Mouse (Mus musculus) thymus, adult 18-20 months (tissue): ENCODE measurements around the gene Cd86.

Source experiments
- DNase-seq, 2 experiments: peaks; one replicate each; pipeline ENCODE4 v3.0.0; 2022; ENCODE audit warnings: mixed read lengths in 2 of 2

Cd86 gene

GRCm38 (mm10) chr16:36655199-36655598, 10.7 kb downstream of the Cd86 start:
- DNase-seq = no peak

DNA sequence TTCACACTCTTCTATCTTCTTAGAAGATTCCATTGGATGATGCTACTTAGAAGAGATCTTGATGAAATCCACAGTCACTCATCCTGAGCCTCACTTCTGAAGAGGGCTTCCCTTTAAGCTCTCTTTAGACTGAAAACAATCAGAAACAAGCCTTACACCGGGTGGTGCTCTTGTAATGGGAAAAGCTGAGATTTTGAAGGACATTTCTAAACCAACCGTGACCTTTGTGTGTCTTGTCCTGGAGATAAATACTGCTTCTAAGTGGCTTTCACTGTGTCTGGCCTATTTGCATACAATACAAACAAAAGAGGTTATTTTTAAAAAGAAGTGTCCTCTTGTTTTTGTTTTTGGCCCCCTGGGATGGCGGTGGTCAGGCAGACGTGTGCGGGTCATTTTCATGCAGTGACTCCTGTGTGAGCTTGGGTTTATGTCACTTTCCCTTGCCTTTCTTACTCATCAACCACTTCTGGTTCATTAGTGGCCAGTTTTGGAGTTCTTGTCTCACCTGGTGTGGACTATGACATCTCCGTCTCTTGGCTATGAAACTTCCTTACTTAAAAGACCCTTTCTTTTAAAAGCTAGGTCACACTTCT, 14.6 kb downstream of the Cd86 start:
- DNase-seq = no peak

GRCm38 (mm10) chr16:36650511-36650910, 15.4 kb downstream of the Cd86 start:
- no peak for DNase-seq

- DNase-seq = no peak
Observed at GRCm38 (mm10) chr16:36649304-36649703, 16.6 kb downstream of the Cd86 start.

DNA sequence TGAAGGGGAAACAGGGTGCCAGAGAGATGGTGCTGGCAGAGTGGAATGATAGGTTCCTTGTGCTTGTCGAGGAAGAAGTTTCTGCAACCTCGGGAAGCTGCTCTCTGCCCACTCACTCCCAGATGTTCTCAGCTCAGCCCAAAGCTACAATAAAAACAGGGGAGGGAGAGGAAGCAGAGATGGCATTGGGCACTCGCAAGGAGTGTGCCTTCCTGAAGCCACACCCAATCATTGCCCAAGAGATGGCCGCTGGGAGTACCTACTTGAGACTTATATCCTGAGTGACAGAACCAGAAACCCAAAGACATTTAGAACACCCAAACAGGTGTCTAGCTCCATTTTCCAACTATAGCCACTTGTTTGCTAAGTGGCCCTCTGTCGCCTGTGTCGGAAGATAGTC, 20.8 kb downstream of the Cd86 start:
- no peak for DNase-seq

DNA sequence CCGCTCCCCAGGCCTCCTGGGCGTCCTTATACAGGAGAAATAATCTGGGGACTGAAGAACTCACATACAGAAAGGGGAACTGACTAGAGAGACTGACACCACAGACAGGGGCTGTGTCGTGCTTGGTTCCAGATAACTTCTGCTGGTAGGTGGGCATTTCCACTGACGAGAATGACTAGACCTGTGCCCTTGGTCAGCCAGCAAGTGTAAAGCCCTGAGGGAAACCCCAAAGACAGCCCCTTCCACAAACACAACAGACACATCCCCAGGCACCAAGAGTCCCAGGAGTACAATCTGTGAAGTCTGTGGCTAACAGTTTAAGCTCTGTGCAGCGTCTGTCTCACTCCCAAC, 23.2 kb downstream of the Cd86 start:
- no peak for DNase-seq

- DNase-seq = no peak
Observed at GRCm38 (mm10) chr16:36641830-36642695, 23.8 kb downstream of the Cd86 start.

- DNase-seq = no peak
Observed at GRCm38 (mm10) chr16:36640993-36641392, 24.9 kb downstream of the Cd86 start.

DNA sequence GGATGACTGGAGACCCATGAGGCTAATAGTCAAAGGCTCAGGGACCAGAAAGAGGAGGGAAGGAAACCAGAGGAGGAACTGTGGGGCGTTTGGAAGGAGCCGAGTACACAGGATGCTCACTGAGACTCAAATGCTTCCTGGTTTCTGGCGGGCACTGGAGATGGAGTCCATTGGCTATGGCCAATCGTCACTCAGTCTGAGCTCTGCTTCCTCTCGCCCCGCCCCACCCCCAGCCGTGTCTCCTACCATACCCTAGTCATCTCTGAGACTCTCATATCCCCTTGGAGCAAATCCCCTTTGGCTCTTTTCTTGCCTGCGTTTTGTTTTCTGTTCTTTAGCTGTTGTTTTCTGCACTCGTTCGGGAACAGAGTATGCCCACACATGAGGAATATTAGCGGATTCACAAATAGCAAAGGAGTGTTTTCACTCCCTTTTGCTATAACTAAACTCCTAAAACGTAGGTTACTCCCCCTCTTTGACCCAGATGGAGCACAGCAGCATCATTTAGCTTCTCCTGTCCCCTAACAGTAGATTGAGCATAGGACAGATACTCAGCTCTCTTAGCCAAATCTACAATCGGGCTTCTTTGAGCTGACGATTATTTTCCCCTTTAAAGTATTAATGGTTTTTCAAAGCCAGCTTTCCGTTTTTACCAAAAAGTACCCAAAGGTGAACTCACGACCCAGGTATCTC, 25.9 kb downstream of the Cd86 start:
- no peak for DNase-seq

- no peak for DNase-seq
Observed at GRCm38 (mm10) chr16:36636800-36637199, 29.1 kb downstream of the Cd86 start.

- no peak for DNase-seq
Observed at GRCm38 (mm10) chr16:36634971-36635710, 30.7 kb downstream of the Cd86 start.

DNA sequence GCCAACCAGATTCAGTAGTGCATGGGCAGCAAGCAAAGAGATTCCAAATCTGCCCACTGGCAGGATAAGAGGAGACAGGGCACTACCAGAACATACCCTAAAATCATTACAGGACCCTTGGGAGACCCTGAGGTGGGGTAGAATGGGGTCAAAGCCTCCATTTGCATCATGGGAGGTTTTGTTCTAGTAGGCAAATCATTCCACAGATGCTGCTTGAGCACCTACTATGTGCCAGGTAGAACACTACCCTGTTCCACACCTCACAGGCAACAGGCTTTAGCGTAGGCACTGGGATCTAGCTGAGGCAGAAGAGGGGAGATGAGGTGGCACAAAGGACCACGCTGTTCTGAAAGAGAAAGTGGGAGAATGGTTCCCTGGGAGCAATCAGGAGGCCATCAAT, 31.5 kb downstream of the Cd86 start:
- DNase-seq = no peak

- DNase-seq = no peak
Observed at GRCm38 (mm10) chr16:36632229-36632628, 33.7 kb downstream of the Cd86 start.

GRCm38 (mm10) chr16:36631607-36632006, 34.3 kb downstream of the Cd86 start:
- no peak for DNase-seq

DNA sequence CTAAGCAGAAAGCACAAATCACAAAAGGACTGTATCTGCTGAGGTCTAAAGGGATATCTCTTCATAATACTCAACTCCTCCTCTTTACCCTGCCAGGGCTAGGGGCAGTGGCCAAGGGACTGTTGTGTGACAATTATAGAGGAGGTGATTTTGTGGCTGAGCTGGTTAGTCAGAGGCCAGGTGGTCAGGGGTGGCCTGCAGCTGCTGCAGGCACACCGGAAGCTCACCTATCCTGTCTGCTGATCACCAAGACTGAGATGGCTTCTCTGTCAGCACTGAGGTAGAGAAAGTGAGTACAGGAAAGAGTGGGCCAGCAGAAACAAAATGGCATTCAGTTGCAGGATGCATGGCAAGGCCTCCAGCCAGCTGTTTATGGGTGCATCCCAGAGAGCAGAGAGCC, 38.1 kb downstream of the Cd86 start:
- DNase-seq = no peak

DNA sequence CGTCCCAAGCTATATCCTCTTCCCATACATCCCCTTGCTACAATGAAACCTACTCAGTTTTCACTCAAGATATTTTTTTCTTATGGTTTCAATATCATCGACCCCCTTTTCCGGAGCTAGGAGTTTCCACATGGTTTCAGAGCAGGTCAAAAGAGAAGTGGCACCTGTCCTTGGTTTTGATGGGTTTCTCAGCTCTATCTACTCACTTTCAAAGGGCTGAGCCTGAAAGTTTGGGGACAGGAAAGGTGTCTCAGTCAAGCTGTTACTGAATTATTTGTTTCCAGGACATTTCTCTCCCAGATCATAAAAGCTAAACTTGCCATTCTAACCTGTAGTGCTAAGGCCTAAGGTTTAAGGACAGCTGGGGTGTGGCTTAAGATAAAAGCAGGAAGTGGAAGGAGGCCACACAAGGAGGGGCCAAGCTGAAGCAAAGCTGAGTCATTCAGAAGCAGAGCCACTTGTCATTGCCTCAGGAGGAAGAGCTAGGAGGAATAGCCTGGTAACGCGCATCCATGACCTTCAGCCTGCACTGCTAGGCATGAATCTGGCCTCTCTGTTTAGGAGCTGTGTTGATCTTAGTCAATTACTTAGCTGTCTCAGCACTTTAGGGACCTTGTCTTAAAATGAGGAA, 39.2 kb downstream of the Cd86 start:
- no peak for DNase-seq

GRCm38 (mm10) chr16:36625909-36626308, 40.0 kb downstream of the Cd86 start:
- no peak for DNase-seq

- DNase-seq = no peak
Observed at GRCm38 (mm10) chr16:36622320-36622719, 43.6 kb downstream of the Cd86 start.

DNA sequence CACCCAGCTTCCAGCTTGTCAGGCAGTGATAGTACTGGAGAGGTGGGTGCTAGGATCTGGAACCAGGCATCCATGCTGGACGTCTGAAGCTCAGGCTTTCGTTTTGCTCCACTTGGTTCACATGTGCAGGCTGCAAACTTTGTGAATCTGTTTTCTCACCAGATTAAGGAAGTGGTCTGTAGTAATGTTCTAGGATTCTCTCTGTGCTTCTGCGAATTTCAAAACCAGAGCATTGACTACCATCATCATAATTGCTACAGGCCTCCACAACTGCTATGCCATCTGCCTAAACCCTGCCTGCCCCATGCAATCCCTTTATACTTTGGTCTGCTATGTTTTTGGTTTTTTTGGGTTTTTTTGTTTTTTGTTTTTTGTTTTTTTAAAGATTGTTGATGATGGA, 44.8 kb downstream of the Cd86 start:
- DNase-seq = no peak

DNA sequence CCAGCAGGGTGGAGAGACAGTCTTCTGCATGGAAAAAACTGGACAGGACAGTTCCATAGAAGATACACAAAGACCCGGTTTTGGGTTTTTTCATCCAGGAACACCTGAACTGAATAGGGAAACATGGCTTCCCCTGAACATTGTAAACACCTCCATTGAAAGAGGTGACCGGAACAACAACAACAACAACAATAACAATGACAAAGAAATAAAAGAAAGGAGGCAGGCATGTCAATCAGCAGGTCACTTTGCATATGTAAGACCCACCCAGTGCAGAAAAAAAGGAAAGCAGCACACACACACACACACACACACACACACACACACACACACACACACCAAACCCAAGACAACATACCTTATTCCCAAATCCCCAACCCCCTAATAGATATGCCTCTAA, 52.2 kb downstream of the Cd86 start:
- no peak for DNase-seq

DNA sequence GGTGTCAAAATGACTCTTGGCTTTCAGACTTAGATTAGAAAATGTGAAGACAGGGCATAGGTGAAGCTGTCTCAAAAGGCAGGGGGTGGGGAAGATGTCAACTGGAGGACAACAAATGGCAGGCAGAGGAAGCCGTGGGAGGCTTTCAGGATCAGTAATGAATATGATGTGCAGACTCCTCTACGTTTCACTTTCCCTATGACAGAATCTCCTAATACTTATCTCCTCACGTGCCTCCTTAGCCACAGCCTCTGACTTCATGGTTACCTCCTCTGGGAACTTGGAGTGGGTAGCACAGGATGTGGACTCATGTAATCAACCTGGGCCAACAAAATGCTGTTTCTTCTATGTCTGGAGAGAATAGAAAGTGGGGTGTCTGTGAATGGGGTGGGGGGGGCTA, 63.2 kb downstream of the Cd86 start:
- DNase-seq = no peak

GRCm38 (mm10) chr16:36598265-36598664, 67.6 kb downstream of the Cd86 start:
- DNase-seq = no peak
